Mouse (Mus musculus) testis, adult 10 weeks (tissue): ENCODE measurements around the gene Slc16a8. TPM values are rescaled to one million over a fixed set of nuclear protein-coding genes. Genes with fewer than 3 reads are reported as not detected.

Experiments
- polyA plus RNA-seq: library from polyadenylated mRNA; stranded (reverse); fragments of 350-450 nt; fragmentation: Illumina TruSeq; extraction: RNeasy Lipid Tissue Mini Kit (QIAGEN cat#74804); gene quantifications from one replicate; pipeline ENCODE4 v1.2.3, GENCODE M21; 2014; ENCODE audit warnings: low read depth, low replicate concordance

Slc16a8 gene
- polyA plus RNA-seq, result not detected

GRCm38 (mm10) chr15:79254661-79255060 is at the start of gene Slc16a8:
Slc16a8 (minus strand) TSS chr15:79254761.

GRCm38 (mm10) chr15:79285399-79285798 is 30.8 kb upstream of the Slc16a8 start, which contains the start of gene Baiap2l2:
Baiap2l2 (minus strand) TSS chr15:79285537.

GRCm38 (mm10) chr15:79229058-79229821 is 25.3 kb downstream of the Slc16a8 start, which contains the start of the genes Pick1 and Gm49486:
Pick1 (plus strand) TSS chr15:79229173.
Gm49486 (plus strand) TSS chr15:79229391.

Other genes with a start within 250 kb of the Slc16a8 start
- gene H1f0, start 226.3 kb downstream of the Slc16a8 start, polyA plus RNA-seq, result 11.0 TPM
- gene Galr3, start 212.9 kb downstream of the Slc16a8 start, polyA plus RNA-seq, result not detected
- gene Ankrd54, start 191.9 kb downstream of the Slc16a8 start, polyA plus RNA-seq, result 16.7 TPM
- 67.2 TPM for gene Eif3l, start 179.6 kb downstream of the Slc16a8 start, polyA plus RNA-seq
- gene Micall1, start 145.9 kb downstream of the Slc16a8 start, polyA plus RNA-seq, result 14.5 TPM
- not detected for gene Polr2f, start 113.8 kb downstream of the Slc16a8 start, polyA plus RNA-seq
- gene 1700088E04Rik, start 113.5 kb downstream of the Slc16a8 start, polyA plus RNA-seq, result 20.5 TPM
- gene Sox10, start 89.5 kb downstream of the Slc16a8 start, polyA plus RNA-seq, result not detected
- 24.5 TPM for gene Pick1, start 25.6 kb downstream of the Slc16a8 start, polyA plus RNA-seq
- 1.6 TPM for gene Gm49486, start 25.4 kb downstream of the Slc16a8 start, polyA plus RNA-seq
- not detected for gene Baiap2l2, start 30.8 kb upstream of the Slc16a8 start, polyA plus RNA-seq
- gene Pla2g6, start 73.6 kb upstream of the Slc16a8 start, polyA plus RNA-seq, result 3.3 TPM
- gene Maff, start 91.9 kb upstream of the Slc16a8 start, polyA plus RNA-seq, result 0.67 TPM
- gene Tmem184b, start 148.8 kb upstream of the Slc16a8 start, polyA plus RNA-seq, result 0.64 TPM
- gene Csnk1e, start 200.8 kb upstream of the Slc16a8 start, polyA plus RNA-seq, result 1.2 TPM